Mouse (Mus musculus): ENCODE data around the gene Ankrd31. TPM values are rescaled to one million over a fixed set of nuclear protein-coding genes. Genes with fewer than 3 reads are reported as not detected.
"Not testable (repeated sequence)": the region's sequence is repeated elsewhere in the genome, so short reads cannot be mapped to it uniquely, and the experiment has no call there.

The Ankrd31 gene
- polyA plus RNA-seq, 1 experiment from 2014 or later: not detected

DNA sequence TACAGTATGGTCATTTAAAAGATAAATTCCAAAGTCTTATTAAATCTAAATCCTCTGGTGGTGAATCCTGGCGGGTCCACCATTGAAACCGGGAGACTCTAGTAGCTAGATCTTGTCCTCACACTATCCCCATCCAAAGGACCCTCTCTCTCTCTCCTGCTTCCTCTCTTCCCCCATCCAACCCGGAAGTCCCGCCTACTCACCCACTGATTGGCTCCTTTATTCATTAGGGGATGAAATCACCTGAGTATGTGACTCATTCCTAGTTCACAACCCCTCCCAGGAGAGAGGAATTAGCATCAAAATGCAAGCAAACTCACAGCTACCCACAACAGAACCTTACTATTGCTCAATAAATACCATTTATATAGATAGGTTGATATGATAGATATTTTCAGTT is 122.7 kb downstream of the Ankrd31 start:
- H3K27me3 ChIP-seq: no peaks in the 10 kb centered on the region
- no peak overlapping the region for H3K9ac ChIP-seq
- H3K4me3 ChIP-seq: no peak overlapping the region
- no peak overlapping the region for H3K27ac ChIP-seq
- H3K36me3 ChIP-seq: no peaks in the 10 kb centered on the region
- no peaks in the 10 kb centered on the region for H3K9me3 ChIP-seq
- H3K4me1 ChIP-seq: no peaks in the 10 kb centered on the region
- no peak for ATAC-seq (ENCODE audit: insufficient number of reproducible peaks, insufficient read depth, low FRiP score, low TSS enrichment, low read depth)
- H3K4me2 ChIP-seq: no peak overlapping the region
- WGBS: 71% methylated on average over 4 of the region's 4 CpGs

DNA sequence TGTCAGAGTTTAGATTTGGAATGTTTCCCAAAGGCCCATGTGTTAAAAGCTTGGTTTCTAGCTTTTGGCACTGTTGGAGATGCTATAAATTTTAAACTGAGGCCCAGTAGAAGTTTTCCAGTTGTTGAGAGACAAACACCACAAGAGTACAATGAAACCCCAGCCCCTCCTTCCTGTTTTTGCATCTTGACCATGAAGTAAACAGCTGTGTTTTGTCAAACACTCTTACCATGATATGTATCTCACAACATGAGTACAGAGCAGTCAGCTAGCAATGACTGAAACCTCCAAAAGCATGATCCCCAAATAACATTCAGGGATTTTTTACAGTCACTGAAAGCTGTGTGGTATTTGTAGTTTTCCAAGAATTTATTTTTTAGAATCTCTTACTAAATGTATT is 126.0 kb downstream of the Ankrd31 start:
- no peaks in the 10 kb centered on the region for H3K9me3 ChIP-seq
- H3K4me2 ChIP-seq: no peak overlapping the region
- ATAC-seq (ENCODE audit: insufficient number of reproducible peaks, insufficient read depth, low FRiP score, low TSS enrichment, low read depth): no peak
- H3K36me3 ChIP-seq: no peaks in the 10 kb centered on the region
- H3K4me1 ChIP-seq: no peaks in the 10 kb centered on the region
- H3K9ac ChIP-seq: no peak overlapping the region
- no peak overlapping the region for H3K4me3 ChIP-seq
- no peak overlapping the region for H3K27ac ChIP-seq
- no peaks in the 10 kb centered on the region for H3K27me3 ChIP-seq

DNA sequence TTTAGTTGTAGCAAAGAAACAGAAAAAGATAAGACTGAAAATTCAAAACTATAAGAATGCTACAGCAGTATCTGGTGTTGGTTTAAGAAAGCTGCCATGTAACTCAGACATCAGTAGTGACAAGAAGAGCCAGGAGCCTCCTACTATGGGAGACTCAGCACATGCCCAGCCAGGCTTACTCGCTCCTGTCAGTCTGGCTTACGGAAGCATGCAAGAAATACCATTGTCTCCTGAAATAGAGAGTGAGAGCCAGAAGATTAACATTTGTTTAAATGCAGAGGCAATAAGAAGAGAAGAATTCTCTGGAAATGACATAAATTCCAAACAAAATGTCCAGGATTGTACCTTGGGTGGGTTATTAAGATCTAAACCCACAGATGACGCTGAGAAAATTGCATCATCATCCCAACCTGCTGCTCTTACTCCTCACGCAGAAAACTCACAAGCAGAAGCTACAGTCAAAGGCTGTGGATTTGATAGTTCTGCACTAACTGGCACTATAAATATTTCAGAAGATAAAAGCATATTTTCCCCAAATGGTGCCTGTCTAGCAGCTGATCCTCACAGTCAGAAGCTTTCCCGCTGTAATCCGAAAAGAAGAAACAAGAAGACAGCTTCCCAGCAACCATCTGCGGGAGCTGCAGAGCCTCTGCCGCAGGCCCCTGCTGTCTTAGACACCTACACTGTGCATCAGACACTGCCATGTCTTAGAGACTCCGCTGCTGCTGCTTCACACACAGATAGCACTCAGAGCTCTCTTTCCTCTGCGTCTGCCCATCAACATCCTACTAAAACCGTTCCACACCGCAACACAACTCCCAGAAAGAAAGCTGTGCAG is 130.4 kb downstream of the Ankrd31 start:
- Histone ChIP-seq H3K4me2 (no peak overlapping the region), H3K27ac (no peak overlapping the region), H3K27me3 (no peaks in the 10 kb centered on the region), H3K9me3 (no peaks in the 10 kb centered on the region), H3K4me1 (no peaks in the 10 kb centered on the region), H3K9ac (no peak overlapping the region), H3K36me3 (no peaks in the 10 kb centered on the region), H3K4me3 (no peak overlapping the region)
- no peak for ATAC-seq (ENCODE audit: insufficient number of reproducible peaks, insufficient read depth, low FRiP score, low TSS enrichment, low read depth)
- 73% methylated on average over 12 of the region's 12 CpGs for WGBS

DNA sequence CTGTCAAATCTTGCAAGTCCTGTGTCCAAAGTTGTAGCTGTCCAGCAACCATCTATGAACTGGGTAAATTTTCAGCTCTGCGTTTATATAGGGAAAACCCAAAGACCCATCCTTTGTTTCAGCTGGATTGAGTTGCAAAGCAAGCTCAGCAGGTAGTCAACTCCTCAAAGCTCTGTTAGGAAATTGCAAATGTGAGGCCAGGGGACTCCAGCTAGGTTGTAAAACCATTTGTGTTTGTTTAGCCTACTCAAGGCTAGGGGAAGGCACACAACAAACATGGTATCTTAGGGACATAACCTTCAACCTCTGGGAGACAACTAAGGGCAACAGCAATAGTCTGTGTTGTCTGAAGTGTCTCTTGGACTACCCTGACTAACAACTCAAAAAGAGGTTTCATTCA is 136.5 kb downstream of the Ankrd31 start:
- Histone ChIP-seq H3K9ac (no peak overlapping the region), H3K4me1 (no peaks in the 10 kb centered on the region), H3K27me3 (no peaks in the 10 kb centered on the region), H3K4me2 (no peak overlapping the region), H3K36me3 (no peaks in the 10 kb centered on the region), H3K4me3 (no peak overlapping the region), H3K27ac (no peak overlapping the region), H3K9me3 (no peaks in the 10 kb centered on the region)
- ATAC-seq (ENCODE audit: insufficient number of reproducible peaks, insufficient read depth, low FRiP score, low TSS enrichment, low read depth): no peak
- 34% methylated on average over 1 of the region's 1 CpGs for WGBS

- Histone ChIP-seq H3K36me3 (no peaks in the 10 kb centered on the region), H3K4me3 (no peak overlapping the region), H3K9ac (no peak overlapping the region), H3K4me2 (no peak overlapping the region), H3K4me1 (no peaks in the 10 kb centered on the region), H3K27ac (no peak overlapping the region), H3K27me3 (no peaks in the 10 kb centered on the region), H3K9me3 (no peaks in the 10 kb centered on the region)
- no peak for ATAC-seq (ENCODE audit: insufficient number of reproducible peaks, insufficient read depth, low FRiP score, low TSS enrichment, low read depth)
- WGBS: 44% methylated on average over 2 of the region's 2 CpGs
Observed at GRCm38 (mm10) chr13:96889985-96890384, 141.9 kb downstream of the Ankrd31 start.

- Histone ChIP-seq H3K4me1 (no peaks in the 10 kb centered on the region), H3K36me3 (no peaks in the 10 kb centered on the region), H3K9ac (no peak overlapping the region), H3K4me3 (no peak overlapping the region), H3K27me3 (no peaks in the 10 kb centered on the region), H3K4me2 (no peak overlapping the region), H3K9me3 (no peaks in the 10 kb centered on the region), H3K27ac (no peak overlapping the region)
- WGBS: 75% methylated on average over 2 of the region's 2 CpGs
- no peak for ATAC-seq (ENCODE audit: insufficient number of reproducible peaks, insufficient read depth, low FRiP score, low TSS enrichment, low read depth)
Observed at GRCm38 (mm10) chr13:96895144-96895543, 147.1 kb downstream of the Ankrd31 start.

- 54% methylated on average over 3 of the region's 3 CpGs for WGBS
- ATAC-seq (ENCODE audit: insufficient number of reproducible peaks, insufficient read depth, low FRiP score, low TSS enrichment, low read depth): no peak
- Histone ChIP-seq H3K9me3 (no peaks in the 10 kb centered on the region), H3K36me3 (no peaks in the 10 kb centered on the region), H3K27ac (no peak overlapping the region), H3K4me1 (no peaks in the 10 kb centered on the region), H3K27me3 (no peaks in the 10 kb centered on the region), H3K4me2 (no peak overlapping the region), H3K4me3 (no peak overlapping the region), H3K9ac (no peak overlapping the region)
Observed at GRCm38 (mm10) chr13:96906717-96907116, 158.6 kb downstream of the Ankrd31 start.

DNA sequence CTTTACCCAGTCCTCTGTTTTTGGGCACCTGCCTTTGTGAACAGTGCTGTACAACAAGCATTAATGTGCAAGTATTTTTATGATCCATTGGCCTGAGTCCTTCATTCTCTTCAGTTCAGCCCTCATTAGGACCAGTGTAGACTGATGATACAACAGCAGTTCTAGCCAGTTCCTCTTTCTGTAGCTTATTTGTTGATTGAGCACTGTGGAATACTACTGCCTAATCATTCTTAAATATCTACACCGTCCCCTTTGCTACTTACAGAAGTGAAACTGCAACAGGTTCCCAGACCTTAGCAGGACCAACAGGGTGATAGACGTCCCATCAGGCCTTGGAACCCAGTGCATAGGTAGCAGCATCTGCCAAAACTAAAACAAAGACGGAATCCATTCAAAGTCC is 163.1 kb downstream of the Ankrd31 start:
- no peak overlapping the region for H3K4me3 ChIP-seq
- H3K9ac ChIP-seq: no peak overlapping the region
- no peak overlapping the region for H3K4me2 ChIP-seq
- H3K9me3 ChIP-seq: no peaks in the 10 kb centered on the region
- no peaks in the 10 kb centered on the region for H3K4me1 ChIP-seq
- no peaks in the 10 kb centered on the region for H3K36me3 ChIP-seq
- no peak overlapping the region for H3K27ac ChIP-seq
- ATAC-seq (ENCODE audit: insufficient number of reproducible peaks, insufficient read depth, low FRiP score, low TSS enrichment, low read depth): no peak
- no peaks in the 10 kb centered on the region for H3K27me3 ChIP-seq
- WGBS: 88% methylated on average over 3 of the region's 3 CpGs

GRCm38 (mm10) chr13:96923134-96923533 is 175.1 kb downstream of the Ankrd31 start:
- WGBS: 94% methylated on average over 4 of the region's 4 CpGs
- H3K9ac ChIP-seq: not testable (repeated sequence)
- peaks cover 36% of the 10 kb centered on the region for H3K27me3 ChIP-seq

GRCm38 (mm10) chr13:96923999-96924961 is 176.2 kb downstream of the Ankrd31 start, which contains the start of gene Gcnt4:
Gene Gcnt4, plus strand, starts transcription at chr13:96924689.
- Histone ChIP-seq H3K27me3 (peaks cover 36% of the 10 kb centered on the region), H3K36me3 (no peaks in the 10 kb centered on the region), H3K9ac (peak within 1 kb of the TSS; percentile 80), H3K4me3 (peak within 1 kb of the TSS; percentile 78), H3K4me1 (peaks cover 7% of the 10 kb centered on the region), H3K9me3 (no peaks in the 10 kb centered on the region), H3K27ac (no peak within 1 kb of the TSS), H3K4me2 (peak within 1 kb of the TSS; percentile 99)
- WGBS: 9% methylated on average over 56 of the region's 56 CpGs
- ATAC-seq (ENCODE audit: insufficient number of reproducible peaks, insufficient read depth, low FRiP score, low TSS enrichment, low read depth): no peak; the same call in 1 of the 2 replicates

More at GRCm38 (mm10) chr13:96923134-96923533, 175.1 kb downstream of the Ankrd31 start:
- H3K4me2 ChIP-seq; H3K36me3 ChIP-seq; H3K4me1 ChIP-seq; ATAC-seq (ENCODE audit: insufficient number of reproducible peaks, insufficient read depth, low FRiP score, low TSS enrichment, low read depth); H3K4me3 ChIP-seq; H3K27ac ChIP-seq; H3K9me3 ChIP-seq: not testable (repeated sequence)

DNA sequence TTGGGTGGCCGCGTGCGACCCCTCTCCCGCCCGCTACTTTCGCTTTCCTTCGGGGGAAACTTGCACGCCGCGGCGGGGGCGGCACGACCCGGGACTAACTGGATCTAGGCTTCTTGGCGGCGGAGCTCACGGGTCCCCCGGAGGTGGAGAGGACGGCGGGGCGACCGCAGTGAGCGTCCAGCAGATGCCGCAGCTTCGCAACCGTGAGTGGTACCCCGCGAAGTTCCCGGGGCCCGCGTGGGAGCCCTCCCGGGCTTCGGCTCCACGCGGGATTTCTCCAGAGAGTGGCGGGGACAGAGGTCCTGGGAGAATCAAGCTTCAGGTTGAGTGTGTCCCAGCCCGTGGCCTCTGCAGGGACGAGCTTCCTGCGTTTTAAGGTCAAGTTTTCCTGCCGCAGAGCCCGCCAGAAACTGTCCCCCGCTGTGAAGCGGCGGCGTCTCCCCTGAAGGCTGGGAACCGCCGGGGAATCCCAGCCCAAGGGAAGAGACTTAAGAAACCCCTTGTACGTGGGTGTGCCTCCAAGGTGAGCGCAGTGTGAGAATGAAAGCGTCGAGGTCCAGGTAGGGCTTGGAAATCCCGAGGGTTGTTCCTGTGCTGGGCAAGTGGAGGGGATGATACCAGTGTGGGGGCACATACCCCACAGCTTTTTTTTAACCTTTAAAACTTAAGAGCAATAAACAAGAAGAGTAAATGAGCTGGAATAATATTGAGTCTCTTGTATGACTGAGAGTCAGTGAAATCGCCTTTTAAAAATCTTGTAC is 177.1 kb downstream of the Ankrd31 start:
- H3K9ac ChIP-seq: peak overlapping the region; percentile 80
- no peaks in the 10 kb centered on the region for H3K36me3 ChIP-seq
- H3K4me3 ChIP-seq: peak overlapping the region; percentile 78
- WGBS: 1% methylated on average over 53 of the region's 53 CpGs
- H3K4me1 ChIP-seq: peaks cover 7% of the 10 kb centered on the region
- no peaks in the 10 kb centered on the region for H3K9me3 ChIP-seq
- ATAC-seq (ENCODE audit: insufficient number of reproducible peaks, insufficient read depth, low FRiP score, low TSS enrichment, low read depth): no peak
- peaks cover 36% of the 10 kb centered on the region for H3K27me3 ChIP-seq
- H3K4me2 ChIP-seq: peak overlapping the region; percentile 99
- H3K27ac ChIP-seq: no peak overlapping the region

All from embryonic facial prominence, embryonic 13.5 days (tissue).